Mouse (Mus musculus): ENCODE measurements around the gene Cox6a1.

DNA sequence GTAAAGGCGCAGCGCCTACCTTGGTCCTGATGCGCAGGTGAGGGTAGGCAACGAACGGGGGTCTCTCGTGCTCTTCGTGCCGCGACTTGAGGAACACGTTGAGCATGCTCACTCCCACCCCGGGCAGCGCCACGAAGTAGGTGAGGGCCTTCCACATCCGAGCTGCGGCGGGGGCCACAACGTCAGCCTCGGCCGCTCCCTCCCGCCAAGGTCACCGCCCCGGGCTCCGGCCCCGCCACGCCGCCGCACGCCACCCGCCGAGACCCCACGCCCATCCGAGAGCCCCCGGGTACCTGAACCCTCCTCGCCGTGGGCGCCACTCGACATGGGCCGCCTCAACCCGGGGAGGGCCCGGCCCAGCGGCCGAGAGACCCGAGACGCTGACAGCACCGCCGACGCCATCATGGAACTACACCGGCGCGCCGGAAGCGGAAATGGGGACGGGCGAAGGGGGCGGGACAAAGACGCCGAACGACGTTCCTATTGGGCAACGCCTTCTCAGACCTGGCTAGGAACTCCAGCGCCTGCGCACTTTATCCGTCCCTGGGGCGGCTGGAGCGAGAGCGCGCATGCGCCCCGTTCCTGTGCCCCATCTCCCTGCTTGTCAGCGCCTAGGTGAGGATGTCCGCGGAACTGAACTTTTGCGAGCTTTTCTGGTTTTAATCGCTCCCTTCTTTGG lies at the start of gene Cox6a1:
- TF ChIP-seq TAL1 (IDR thresholded peaks at IDR 0.05; ENCODE audit: low read length): no peak
- no peak for TF ChIP-seq GATA1 (IDR thresholded peaks at IDR 0.05; ENCODE audit: low read length)
